In the genomic region with DNA sequence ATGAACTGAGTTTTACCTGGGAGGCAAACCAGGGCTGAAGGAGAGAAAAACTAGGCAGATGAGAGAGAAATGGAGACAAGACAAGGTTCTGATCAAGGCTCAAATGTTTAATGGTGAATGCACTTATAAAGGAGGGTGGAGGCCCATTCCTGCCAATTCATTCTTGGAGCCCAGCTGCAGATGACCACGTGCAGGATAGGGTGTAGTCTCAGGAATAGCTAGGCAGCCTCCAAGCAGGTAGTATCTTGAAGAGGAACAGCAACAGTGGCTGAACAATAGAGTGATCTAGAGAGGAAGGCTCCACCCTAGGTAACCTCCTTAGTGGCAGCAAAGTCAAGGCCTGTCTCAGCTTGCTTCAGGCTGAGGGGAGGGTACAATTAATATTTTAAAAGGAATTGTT, we compare ENCODE assay signal across 26 mouse cellular contexts.
DNase-seq lines count a peak whose midpoint lies in the region; ATAC-seq and TF ChIP-seq lines count a peak whose summit lies in the region.
"Had no signal": no experiment of that assay in that cellular context is flagged by ENCODE, and none has a peak within 500 bp of the region (broad histone marks: within the 10 kb centered on the region; RNA-seq: fewer than 3 reads in every experiment).

No protein-coding gene starts in this region.

- no peak overlapping the region for H3K4me2 ChIP-seq in intestine, postnatal 0 days (replicated peaks; ENCODE audit: low read depth)

- TF ChIP-seq POLR2A in ES-Bruce4 (IDR thresholded peaks at IDR 0.05; ENCODE audit: insufficient read depth, low read length) = no peak

- no peak overlapping the region for H3K27ac ChIP-seq in ES-Bruce4 (ENCODE audit: insufficient read depth, low read length)
- H3K27ac ChIP-seq in limb, embryonic 10.5 days = no peak overlapping the region
- H3K27ac ChIP-seq in intestine, postnatal 0 days (ENCODE audit: low read depth, low read length) = no peak overlapping the region

- no peaks in the 10 kb centered on the region for H3K9me3 ChIP-seq in ES-Bruce4 (replicated peaks; ENCODE audit: control insufficient read depth, insufficient read depth, low read length, poor library complexity, severe bottlenecking)
- H3K9me3 ChIP-seq in limb, embryonic 10.5 days (replicated peaks) = no peaks in the 10 kb centered on the region
- no peaks in the 10 kb centered on the region for H3K9me3 ChIP-seq in intestine, postnatal 0 days (ENCODE audit: control insufficient read depth)

- no peaks in the 10 kb centered on the region for H3K36me3 ChIP-seq in ES-Bruce4 (ENCODE audit: control insufficient read depth, insufficient read depth, low read length, poor library complexity, severe bottlenecking)
- H3K36me3 ChIP-seq in limb, embryonic 10.5 days = no peaks in the 10 kb centered on the region
- no peaks in the 10 kb centered on the region for H3K36me3 ChIP-seq in intestine, postnatal 0 days (ENCODE audit: control insufficient read depth, insufficient read depth)
- H3K36me3 ChIP-seq: G1E had no signal

- peak; percentile 62 for DNase-seq in ES-CJ7 (ENCODE audit: low read depth, low spot score)
- peak; percentile 16 for DNase-seq in R1 (ENCODE audit: low read depth, low spot score)
- DNase-seq in ZHBTc4 (ENCODE audit: low read depth, low spot score) = peak; percentile 53
- DNase-seq in adrenal gland, postnatal 36 days = no peak
- no peak for DNase-seq in limb, embryonic 10.5 days (ENCODE audit: low spot score)
- no peak for DNase-seq in right cerebral cortex, postnatal 25 days
- DNase-seq: adrenal gland, adult 2 months; adrenal gland, adult 8-10 months; adrenal gland, postnatal 10 days; adrenal gland, postnatal 14 days; adrenal gland, postnatal 25 days; B cell, adult 2 months; cerebellum, adult 11 months; cerebellum, adult 11-12 months; cerebellum, adult 18-20 months; cerebellum, adult 2 months; cerebellum, adult 8-10 months; cerebellum, adult 9-10 months; cerebellum, adult 9-11 months had no signal

- 0 out of 2 replicates have a peak, but pooled peaks have one; percentile 25 for TF ChIP-seq EP300 in ES-Bruce4 (IDR thresholded peaks at IDR 0.05; ENCODE audit: insufficient read depth, low read depth, low read length)

- H3K4me1 ChIP-seq in ES-Bruce4 (ENCODE audit: control insufficient read depth, insufficient read depth, low read length) = no peaks in the 10 kb centered on the region
- H3K4me1 ChIP-seq in limb, embryonic 10.5 days = no peaks in the 10 kb centered on the region
- H3K4me1 ChIP-seq in intestine, postnatal 0 days (replicated peaks; ENCODE audit: control insufficient read depth, insufficient read depth, low read length) = no peaks in the 10 kb centered on the region

- TF ChIP-seq CTCF in ES-Bruce4 (IDR thresholded peaks at IDR 0.05; ENCODE audit: low read depth, low read length) = no peak
- TF ChIP-seq CTCF in intestine, postnatal 0 days (IDR thresholded peaks at IDR 0.05; ENCODE audit: low read depth) = no peak

- H3K27me3 ChIP-seq in ES-Bruce4 (ENCODE audit: control insufficient read depth, insufficient read depth, low read length, poor library complexity, severe bottlenecking) = no peaks in the 10 kb centered on the region
- H3K27me3 ChIP-seq in limb, embryonic 10.5 days (ENCODE audit: low read depth, poor library complexity, severe bottlenecking) = no peaks in the 10 kb centered on the region
- no peaks in the 10 kb centered on the region for H3K27me3 ChIP-seq in intestine, postnatal 0 days (replicated peaks; ENCODE audit: control insufficient read depth, insufficient read depth, low read length)
- H3K27me3 ChIP-seq: CH12.LX, Patski had no signal

- H3K4me3 ChIP-seq in ES-Bruce4 (ENCODE audit: low read depth, low read length) = no peak overlapping the region
- H3K4me3 ChIP-seq in limb, embryonic 10.5 days = no peak overlapping the region
- H3K4me3 ChIP-seq in intestine, postnatal 0 days (ENCODE audit: low read depth, low read length) = no peak overlapping the region

- WGBS in limb, embryonic 10.5 days = 67% methylated on average over 1 of the region's 1 CpGs
- WGBS in intestine, postnatal 0 days = 24% methylated on average over 1 of the region's 1 CpGs

- ATAC-seq in intestine, postnatal 0 days = no peak
- ATAC-seq: activated CD4-positive, CD25-positive, alpha-beta regulatory T cell, adult 4 months; CD4-positive, CD25-positive, alpha-beta regulatory T cell, adult 4 months; Patski had no signal

- no peak overlapping the region for H3K9ac ChIP-seq in ES-Bruce4 (ENCODE audit: low read depth, poor library complexity, severe bottlenecking)
- no peak overlapping the region for H3K9ac ChIP-seq in intestine, postnatal 0 days (ENCODE audit: low read depth, low read length)

Comparison
In these comparisons a context has a peak if more than half of its experiments do, and no peak if none do; other contexts are left out.
1. DNase-seq: peak in ES-CJ7 (single experiment), R1 (single experiment) and ZHBTc4 (single experiment); none in adrenal gland, postnatal 36 days (0 of 2), limb, embryonic 10.5 days (single experiment) and right cerebral cortex, postnatal 25 days (single experiment).